Mouse (Mus musculus): ENCODE measurements around the gene Rtp4. TPM values are rescaled to one million over a fixed set of nuclear protein-coding genes. Genes with fewer than 3 reads are reported as not detected.

The Rtp4 gene
- 0.47 and 0.49 TPM in 2 replicates for polyA plus RNA-seq (2012; rRNA removed)

- no peaks in the 10 kb centered on the region for H3K4me1 ChIP-seq (ENCODE audit: control insufficient read depth, insufficient read depth, low read length)
- no peak within 1 kb of the TSS for H3K4me3 ChIP-seq (ENCODE audit: control insufficient read depth, low read depth, low read length)
- H3K36me3 ChIP-seq (ENCODE audit: control insufficient read depth, insufficient read depth, low read length), result no peaks in the 10 kb centered on the region
- H3K27ac ChIP-seq (ENCODE audit: control insufficient read depth, insufficient read depth, low read depth, low read length), result no peak within 1 kb of the TSS
- no peaks in the 10 kb centered on the region for H3K27me3 ChIP-seq (ENCODE audit: control insufficient read depth, insufficient read depth, low read length)
- TF ChIP-seq POLR2A (IDR thresholded peaks at IDR 0.05; ENCODE audit: control insufficient read depth, low read depth, low read length), result no peak
- no peak for TF ChIP-seq CTCF (IDR thresholded peaks at IDR 0.05; ENCODE audit: control insufficient read depth, insufficient read depth, insufficient replicate concordance, low read depth, low read length)
These were observed at the start of gene Rtp4, which contains the start of gene Masp1 for GRCm38 (mm10) chr16:23520235-23520871. Rtp4 (plus strand) TSS chr16:23520291. Masp1 (minus strand) TSS chr16:23520815.

GRCm38 (mm10) chr16:23471551-23471950 is 48.5 kb upstream of the Rtp4 start:
- H3K27me3 ChIP-seq (ENCODE audit: control insufficient read depth, insufficient read depth, low read length), result no peaks in the 10 kb centered on the region
- no peak for TF ChIP-seq CTCF (IDR thresholded peaks at IDR 0.05; ENCODE audit: control insufficient read depth, insufficient read depth, insufficient replicate concordance, low read depth, low read length)
- TF ChIP-seq POLR2A (IDR thresholded peaks at IDR 0.05; ENCODE audit: control insufficient read depth, low read depth, low read length), result no peak
- H3K27ac ChIP-seq (ENCODE audit: control insufficient read depth, insufficient read depth, low read depth, low read length), result no peak overlapping the region
- H3K4me3 ChIP-seq (ENCODE audit: control insufficient read depth, low read depth, low read length), result no peak overlapping the region
- no peaks in the 10 kb centered on the region for H3K36me3 ChIP-seq (ENCODE audit: control insufficient read depth, insufficient read depth, low read length)
- H3K4me1 ChIP-seq (ENCODE audit: control insufficient read depth, insufficient read depth, low read length), result no peaks in the 10 kb centered on the region

GRCm38 (mm10) chr16:23472046-23472445 is 48.0 kb upstream of the Rtp4 start:
- Histone ChIP-seq H3K27me3 (ENCODE audit: control insufficient read depth, insufficient read depth, low read length) (no peaks in the 10 kb centered on the region), H3K27ac (ENCODE audit: control insufficient read depth, insufficient read depth, low read depth, low read length) (no peak overlapping the region), H3K4me1 (ENCODE audit: control insufficient read depth, insufficient read depth, low read length) (no peaks in the 10 kb centered on the region)

GRCm38 (mm10) chr16:23475651-23476050 is 44.4 kb upstream of the Rtp4 start:
- TF ChIP-seq POLR2A (IDR thresholded peaks at IDR 0.05; ENCODE audit: control insufficient read depth, low read depth, low read length) (no peak), CTCF (IDR thresholded peaks at IDR 0.05; ENCODE audit: control insufficient read depth, insufficient read depth, insufficient replicate concordance, low read depth, low read length) (no peak)
- H3K36me3 ChIP-seq (ENCODE audit: control insufficient read depth, insufficient read depth, low read length), result no peaks in the 10 kb centered on the region
- no peak overlapping the region for H3K27ac ChIP-seq (ENCODE audit: control insufficient read depth, insufficient read depth, low read depth, low read length)
- no peak overlapping the region for H3K4me3 ChIP-seq (ENCODE audit: control insufficient read depth, low read depth, low read length)
- no peaks in the 10 kb centered on the region for H3K27me3 ChIP-seq (ENCODE audit: control insufficient read depth, insufficient read depth, low read length)
- no peaks in the 10 kb centered on the region for H3K4me1 ChIP-seq (ENCODE audit: control insufficient read depth, insufficient read depth, low read length)

More at GRCm38 (mm10) chr16:23472046-23472445, 48.0 kb upstream of the Rtp4 start:
- H3K4me3 ChIP-seq (ENCODE audit: control insufficient read depth, low read depth, low read length), result no peak overlapping the region
- TF ChIP-seq POLR2A (IDR thresholded peaks at IDR 0.05; ENCODE audit: control insufficient read depth, low read depth, low read length), result no peak
- TF ChIP-seq CTCF (IDR thresholded peaks at IDR 0.05; ENCODE audit: control insufficient read depth, insufficient read depth, insufficient replicate concordance, low read depth, low read length), result no peak
- no peaks in the 10 kb centered on the region for H3K36me3 ChIP-seq (ENCODE audit: control insufficient read depth, insufficient read depth, low read length)

DNA sequence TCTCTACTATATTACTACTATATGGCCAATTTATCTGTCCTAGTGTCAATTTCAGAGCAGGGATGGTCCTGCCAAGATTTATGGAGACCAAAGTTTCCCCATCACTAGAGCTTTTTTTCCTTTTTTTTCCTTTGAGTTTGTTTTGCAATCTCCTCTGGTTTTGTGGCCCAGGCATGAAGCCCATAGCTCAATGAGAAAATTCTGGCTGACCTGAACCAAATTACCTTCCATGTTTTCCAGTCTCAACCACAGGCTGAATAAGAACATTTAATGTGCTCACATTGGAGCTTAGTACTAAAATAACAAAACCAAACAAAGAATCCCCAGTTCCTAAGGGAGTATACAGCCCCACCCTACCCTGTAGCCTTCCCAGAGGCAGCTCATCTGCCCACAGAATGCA is 43.5 kb upstream of the Rtp4 start:
- TF ChIP-seq POLR2A (IDR thresholded peaks at IDR 0.05; ENCODE audit: control insufficient read depth, low read depth, low read length) (no peak), CTCF (IDR thresholded peaks at IDR 0.05; ENCODE audit: control insufficient read depth, insufficient read depth, insufficient replicate concordance, low read depth, low read length) (no peak)
- H3K27me3 ChIP-seq (ENCODE audit: control insufficient read depth, insufficient read depth, low read length), result no peaks in the 10 kb centered on the region
- no peaks in the 10 kb centered on the region for H3K36me3 ChIP-seq (ENCODE audit: control insufficient read depth, insufficient read depth, low read length)
- no peaks in the 10 kb centered on the region for H3K4me1 ChIP-seq (ENCODE audit: control insufficient read depth, insufficient read depth, low read length)
- no peak overlapping the region for H3K27ac ChIP-seq (ENCODE audit: control insufficient read depth, insufficient read depth, low read depth, low read length)
- H3K4me3 ChIP-seq (ENCODE audit: control insufficient read depth, low read depth, low read length), result no peak overlapping the region

DNA sequence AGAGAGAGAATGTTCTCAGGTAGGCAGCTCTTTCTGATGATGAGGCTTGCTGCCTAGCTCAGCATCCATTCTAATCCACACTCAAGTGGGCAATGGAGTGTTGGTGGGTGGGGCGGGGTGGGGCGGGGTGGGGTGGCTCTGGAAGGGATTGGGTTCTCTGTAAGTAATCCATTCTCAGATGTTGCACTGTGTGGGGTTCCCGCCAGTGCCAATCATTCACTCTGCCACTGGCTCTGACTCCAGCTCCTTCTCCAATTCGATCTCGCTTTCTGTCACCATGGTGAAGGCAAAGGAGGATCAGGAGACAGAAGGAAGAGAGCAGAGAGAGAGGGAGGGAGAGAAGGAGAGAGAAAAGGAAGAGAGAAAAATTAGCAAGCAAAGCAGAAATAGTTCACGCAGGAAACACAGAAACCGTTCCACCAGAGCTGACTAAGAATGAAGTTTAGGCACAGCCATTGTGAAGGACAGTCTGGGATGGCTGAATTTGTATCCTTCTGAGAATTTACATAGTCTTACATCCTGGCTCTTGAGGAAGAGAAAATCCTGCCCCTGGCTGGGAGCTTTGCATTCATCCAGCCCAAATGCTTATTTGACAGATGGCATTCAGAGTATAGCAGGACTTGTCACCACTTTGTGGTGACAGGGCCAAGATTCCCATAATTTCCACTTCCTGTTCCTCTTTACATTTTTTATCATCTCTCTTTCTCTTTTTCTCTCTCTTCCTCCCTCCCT is 40.1 kb upstream of the Rtp4 start:
- Histone ChIP-seq H3K27ac (ENCODE audit: control insufficient read depth, insufficient read depth, low read depth, low read length) (no peak overlapping the region), H3K27me3 (ENCODE audit: control insufficient read depth, insufficient read depth, low read length) (no peaks in the 10 kb centered on the region), H3K4me3 (ENCODE audit: control insufficient read depth, low read depth, low read length) (no peak overlapping the region), H3K36me3 (ENCODE audit: control insufficient read depth, insufficient read depth, low read length) (no peaks in the 10 kb centered on the region), H3K4me1 (ENCODE audit: control insufficient read depth, insufficient read depth, low read length) (no peaks in the 10 kb centered on the region)
- no peak for TF ChIP-seq POLR2A (IDR thresholded peaks at IDR 0.05; ENCODE audit: control insufficient read depth, low read depth, low read length)

DNA sequence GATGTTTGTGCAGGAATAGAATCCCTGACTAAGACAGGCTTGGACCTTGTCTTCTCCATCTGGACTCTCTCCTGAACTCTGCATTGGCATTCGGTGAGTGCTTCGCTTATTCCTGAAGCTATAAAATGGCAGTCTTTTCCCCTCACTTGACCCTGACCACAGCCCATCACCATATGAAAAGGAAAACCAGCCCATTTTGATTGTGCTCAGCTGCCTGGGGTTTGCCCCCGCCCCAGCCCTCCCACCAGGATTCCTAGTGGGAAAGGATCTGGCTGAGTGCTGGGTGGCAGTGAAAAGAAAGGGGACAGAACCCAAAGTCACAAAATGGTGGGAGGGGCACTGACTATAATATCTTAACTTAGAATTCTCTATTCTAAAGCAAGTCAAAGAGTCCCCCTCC is 37.9 kb upstream of the Rtp4 start:
- Histone ChIP-seq H3K36me3 (ENCODE audit: control insufficient read depth, insufficient read depth, low read length) (no peaks in the 10 kb centered on the region), H3K4me3 (ENCODE audit: control insufficient read depth, low read depth, low read length) (no peak overlapping the region), H3K4me1 (ENCODE audit: control insufficient read depth, insufficient read depth, low read length) (no peaks in the 10 kb centered on the region), H3K27me3 (ENCODE audit: control insufficient read depth, insufficient read depth, low read length) (no peaks in the 10 kb centered on the region), H3K27ac (ENCODE audit: control insufficient read depth, insufficient read depth, low read depth, low read length) (no peak overlapping the region)
- no peak for TF ChIP-seq POLR2A (IDR thresholded peaks at IDR 0.05; ENCODE audit: control insufficient read depth, low read depth, low read length)
- no peak for TF ChIP-seq CTCF (IDR thresholded peaks at IDR 0.05; ENCODE audit: control insufficient read depth, insufficient read depth, insufficient replicate concordance, low read depth, low read length)
